Comparison of ENCODE assay signal across 13 mouse cellular contexts in genomic region chr1:191724385-191725061, GRCm38 (mm10). TPM values are rescaled to one million over a fixed set of nuclear protein-coding genes. Genes with fewer than 3 reads are reported as not detected.
DNase-seq lines count a peak whose midpoint lies in the region; ATAC-seq and TF ChIP-seq lines count a peak whose summit lies in the region.
"Had no signal": no experiment of that assay in that cellular context is flagged by ENCODE, and none has a peak within 500 bp of the region (broad histone marks: within the 10 kb centered on the region; RNA-seq: fewer than 3 reads in every experiment).

No protein-coding gene starts in this region.

- no peak; a peak in 1 of 4 replicates for TF ChIP-seq EP300 in MEL (IDR thresholded peaks at IDR 0.05; ENCODE audit: low read depth in 1 of 2, low read length in 2 of 2)

- no peak for TF ChIP-seq POLR2A in lung, adult 2 months (IDR thresholded peaks at IDR 0.05; ENCODE audit: borderline replicate concordance, extremely low read depth, low read depth, low read length)
- no peak for TF ChIP-seq POLR2A in MEL (IDR thresholded peaks at IDR 0.05; ENCODE audit: control insufficient read depth in 1 of 2, insufficient read depth in 1 of 2, low read depth in 1 of 2, low read length in 2 of 2, poor library complexity in 1 of 2)

- TF ChIP-seq CTCF in lung, adult 2 months (IDR thresholded peaks at IDR 0.05; ENCODE audit: insufficient read depth, low read length), result no peak
- TF ChIP-seq CTCF in MEL (IDR thresholded peaks at IDR 0.05 in 2 of 3, conservative IDR thresholded peaks at IDR 0.05 in 1 of 3; ENCODE audit: control insufficient read depth in 1 of 3, insufficient read depth in 1 of 3, low read depth in 2 of 3, low read length in 3 of 3, poor library complexity in 1 of 3, severe bottlenecking in 1 of 3), result no peak

- H3K9ac ChIP-seq in MEL (ENCODE audit: control insufficient read depth, low read depth, low read length, poor library complexity, severe bottlenecking), result no peak overlapping the region
- no peak overlapping the region for H3K9ac ChIP-seq in liver, embryonic 13.5 days
- H3K9ac ChIP-seq: forebrain, embryonic 13.5 days; heart, embryonic 15.5 days had no signal

- H3K4me1 ChIP-seq in lung, adult 2 months (ENCODE audit: control insufficient read depth, insufficient read depth, low read length), result peaks cover 4% of the 10 kb centered on the region; the same call in 1 of the 2 replicates
- H3K4me1 ChIP-seq in MEL (ENCODE audit: control insufficient read depth in 1 of 2, insufficient read depth in 2 of 2, low read length in 2 of 2), result peaks cover 0 to 3% of the 10 kb centered on the region in 2 experiments; a peak in 2 of 4 replicates
- H3K4me1 ChIP-seq in liver, embryonic 13.5 days (replicated peaks), result 0 out of 2 replicates have a peak, but pooled peaks cover 3% of the 10 kb centered on the region

- no peak for ATAC-seq in liver, embryonic 13.5 days (ENCODE audit: low read depth)
- peak; percentile 99 for ATAC-seq in neutrophil, adult 5-6 weeks (ENCODE audit: extremely low read depth, insufficient number of reproducible peaks, low FRiP score, poor library complexity, severe bottlenecking)
- ATAC-seq: forebrain, embryonic 13.5 days; hindbrain, postnatal 0 days had no signal

- DNase-seq in lung, adult 2 months, result no peak
- no peak for DNase-seq in lung, postnatal 10 days
- peak; percentile 76 for DNase-seq in MEL (ENCODE audit: low read depth, low spot score)
- no peak for DNase-seq in liver, embryonic 13.5 days
- no peak for DNase-seq in ovary, postnatal 36 days (ENCODE audit: low spot score)
- DNase-seq in gastrocnemius, postnatal 4 days (ENCODE audit: low spot score in 2 of 2), result no peak
- DNase-seq: adrenal gland, postnatal 10 days; gastrocnemius, postnatal 10 days had no signal

- H3K79me2 ChIP-seq in MEL (ENCODE audit: control insufficient read depth, insufficient read depth, low read length, poor library complexity), result no peaks in the 10 kb centered on the region

- H3K9me3 ChIP-seq in MEL (replicated peaks; ENCODE audit: insufficient read depth, low read length), result no peaks in the 10 kb centered on the region
- no peaks in the 10 kb centered on the region for H3K9me3 ChIP-seq in liver, embryonic 13.5 days (replicated peaks)
- H3K9me3 ChIP-seq: forebrain, embryonic 13.5 days; heart, embryonic 15.5 days had no signal

- H3K27me3 ChIP-seq in MEL (ENCODE audit: control insufficient read depth in 1 of 2, insufficient read depth in 2 of 2, low read length in 2 of 2), result peaks cover 10 to 13% of the 10 kb centered on the region in 2 experiments
- H3K27me3 ChIP-seq in liver, embryonic 13.5 days, result peaks cover 19% of the 10 kb centered on the region
- H3K27me3 ChIP-seq: forebrain, embryonic 13.5 days; heart, embryonic 15.5 days had no signal

- no peaks in the 10 kb centered on the region; a peak in 1 of 4 replicates for H3K36me3 ChIP-seq in MEL (ENCODE audit: control insufficient read depth in 1 of 2, insufficient read depth in 2 of 2, low read length in 2 of 2)
- H3K36me3 ChIP-seq in liver, embryonic 13.5 days, result 0 out of 2 replicates have a peak, but pooled peaks cover 5% of the 10 kb centered on the region

- peak overlapping the region; percentile 29 for H3K4me3 ChIP-seq in lung, adult 2 months (replicated peaks; ENCODE audit: extremely low read depth, low read depth, low read length)
- peak overlapping the region in 1 of 2 experiments; percentile 3; a peak in 1 of 4 replicates for H3K4me3 ChIP-seq in MEL (ENCODE audit: control insufficient read depth in 1 of 2, insufficient read depth in 1 of 2, low read depth in 2 of 2, low read length in 2 of 2)
- H3K4me3 ChIP-seq in liver, embryonic 13.5 days (replicated peaks), result no peak overlapping the region
- H3K4me3 ChIP-seq: forebrain, embryonic 13.5 days; heart, embryonic 15.5 days; myocyte had no signal

- 73% methylated on average over 12 of the region's 12 CpGs for WGBS in lung, adult 2 months
- 28% methylated on average over 12 of the region's 12 CpGs for WGBS in liver, embryonic 13.5 days (ENCODE audit: insufficient replicate concordance)

- no peak overlapping the region for H3K27ac ChIP-seq in MEL (ENCODE audit: control insufficient read depth, low read depth, low read length)
- H3K27ac ChIP-seq in liver, embryonic 13.5 days, result no peak overlapping the region
- H3K27ac ChIP-seq: forebrain, embryonic 13.5 days; heart, embryonic 15.5 days; hindbrain, postnatal 0 days had no signal

- 0 out of 2 replicates have a peak overlapping the region, but pooled peaks have one; percentile 19 for H3K4me2 ChIP-seq in liver, embryonic 13.5 days
- H3K4me2 ChIP-seq: forebrain, embryonic 13.5 days; heart, embryonic 15.5 days had no signal

- no peak for TF ChIP-seq RAD21 in MEL (IDR thresholded peaks at IDR 0.05; ENCODE audit: low read depth, low read length)

TF ChIP-seq in MEL, 35 proteins besides CTCF, POLR2A, EP300 and RAD21:
- TF ChIP-seq SIN3A (IDR thresholded peaks at IDR 0.05; ENCODE audit: low read length) (no peak), TBP (IDR thresholded peaks at IDR 0.05; ENCODE audit: low read depth, low read length) (no peak), CHD1 (IDR thresholded peaks at IDR 0.05; ENCODE audit: low read depth, low read length) (no peak), ZKSCAN1 (IDR thresholded peaks at IDR 0.05; ENCODE audit: low read depth, low read length) (no peak), POLR2AphosphoS2 (IDR thresholded peaks at IDR 0.05; ENCODE audit: low read length) (no peak), NRF1 (IDR thresholded peaks at IDR 0.05; ENCODE audit: insufficient read depth, low read depth, low read length, poor library complexity, severe bottlenecking) (no peak), SMC3 (IDR thresholded peaks at IDR 0.05; ENCODE audit: low read depth, low read length) (no peak), MXI1 (IDR thresholded peaks at IDR 0.05; ENCODE audit: low read depth, low read length) (no peak), USF2 (IDR thresholded peaks at IDR 0.05; ENCODE audit: borderline replicate concordance in 1 of 2, insufficient read depth in 1 of 2, low read depth in 1 of 2, low read length in 2 of 2) (no peak), JUND (IDR thresholded peaks at IDR 0.05; ENCODE audit: low read depth, low read length) (no peak), RCOR1 (IDR thresholded peaks at IDR 0.05; ENCODE audit: low read depth, low read length) (no peak)

RNA-seq across cellular contexts. Expression of gene Lpgat1, which starts 6.9 kb away (rescaled TPM):
- 10.7 and 14.8 TPM in 2 replicates for polyA plus RNA-seq in lung, adult 2 months (2012; rRNA removed)
- total RNA-seq in MEL (2012; rRNA removed), result not detected in 2 replicates
- polyA plus RNA-seq in MEL (2012; ENCODE audit: insufficient read depth in 1 of 2, insufficient read length in 2 of 2, low read depth in 1 of 2, low replicate concordance in 2 of 2, missing spikeins in 1 of 2), result not detected
- 8.1 and 8.8 TPM in 2 replicates for polyA plus RNA-seq in liver, embryonic 13.5 days (2015; fragmentation: Nextera tagmentation; extraction: Ambion mirVana)
- total RNA-seq in neutrophil, adult 5-6 weeks (2017), result 66.2 and 69.4 TPM in 2 replicates
- 10 to 100 TPM; 41.2 to 48.3 TPM for total RNA-seq in gastrocnemius, postnatal 4 days (2021)

Comparison
In these comparisons a context has a peak if more than half of its experiments do, and no peak if none do; other contexts are left out.
1. RNA of gene Lpgat1, which starts 6.9 kb away (total RNA-seq): 66.2 to 69.4 TPM in neutrophil, adult 5-6 weeks and 41.2 to 48.3 TPM in gastrocnemius, postnatal 4 days; not detected in MEL; every median in the first group is over 10 times any median in the second.